Mouse (Mus musculus): ENCODE results near the gene Gstm7.

- TF ChIP-seq CTCF (IDR thresholded peaks at IDR 0.05) (no peak), POLR2A (IDR thresholded peaks at IDR 0.05; ENCODE audit: insufficient read depth, low read depth, low read length) (no peak)
These were observed 35.0 kb upstream of the Gstm7 start for GRCm38 (mm10) chr3:107966631-107967030.

Data from heart, adult 2 months (tissue).